Mouse (Mus musculus): ENCODE results near the gene Kncn. TPM values are rescaled to one million over a fixed set of nuclear protein-coding genes. Genes with fewer than 3 reads are reported as not detected.
A peak's percentile ranks its signal among the peaks of the same experiment; 100 is the strongest.

Kncn gene
- polyA plus RNA-seq, 1 experiment from 2014 or later: 0.13 TPM

- H3K36me3 ChIP-seq (replicated peaks; ENCODE audit: control insufficient read depth, insufficient read depth): no peaks in the 10 kb centered on the region
- 12% methylated on average over 7 of the region's 7 CpGs for WGBS
- H3K4me3 ChIP-seq (replicated peaks; ENCODE audit: low read length): no peak overlapping the region
- no peak overlapping the region for H3K27ac ChIP-seq
- no peaks in the 10 kb centered on the region for H3K9me3 ChIP-seq (ENCODE audit: control insufficient read depth, low read length)
- no peak overlapping the region for H3K4me2 ChIP-seq (replicated peaks)
- H3K4me1 ChIP-seq (replicated peaks; ENCODE audit: control insufficient read depth, insufficient read depth, low read length): peaks cover 13% of the 10 kb centered on the region; the same call in 1 of the 2 replicates
- H3K27me3 ChIP-seq (ENCODE audit: control insufficient read depth, insufficient read depth, low read length): peaks cover 53% of the 10 kb centered on the region
- H3K9ac ChIP-seq: no peak overlapping the region
- peak; percentile 54; the same call in 1 of the 2 replicates for ATAC-seq (ENCODE audit: low FRiP score)
- DNase-seq (ENCODE audit: low spot score): no peak
Measured at GRCm38 (mm10) chr4:115908641-115909040, 24.4 kb downstream of the Kncn start.

- H3K27ac ChIP-seq: no peak overlapping the region
- 7% methylated on average over 4 of the region's 4 CpGs for WGBS
- no peak overlapping the region for H3K4me3 ChIP-seq (replicated peaks; ENCODE audit: low read length)
- DNase-seq (ENCODE audit: low spot score) (no peak), ATAC-seq (ENCODE audit: low FRiP score) (no peak)
- H3K9me3 ChIP-seq (ENCODE audit: control insufficient read depth, low read length): no peaks in the 10 kb centered on the region
- no peaks in the 10 kb centered on the region for H3K36me3 ChIP-seq (replicated peaks; ENCODE audit: control insufficient read depth, insufficient read depth)
- H3K4me2 ChIP-seq (replicated peaks): no peak overlapping the region
- no peak overlapping the region for H3K9ac ChIP-seq
- H3K4me1 ChIP-seq (replicated peaks; ENCODE audit: control insufficient read depth, insufficient read depth, low read length): no peaks in the 10 kb centered on the region
- H3K27me3 ChIP-seq (ENCODE audit: control insufficient read depth, insufficient read depth, low read length): peaks cover 38% of the 10 kb centered on the region
Measured at GRCm38 (mm10) chr4:115911586-115911985, 27.4 kb downstream of the Kncn start.

GRCm38 (mm10) chr4:115919911-115920310 lies 35.7 kb downstream of the Kncn start:
- WGBS: 73% methylated on average over 16 of the region's 16 CpGs
- Histone ChIP-seq H3K9me3 (ENCODE audit: control insufficient read depth, low read length) (no peaks in the 10 kb centered on the region), H3K27me3 (ENCODE audit: control insufficient read depth, insufficient read depth, low read length) (peaks cover 18% of the 10 kb centered on the region), H3K9ac (no peak overlapping the region), H3K27ac (no peak overlapping the region), H3K36me3 (replicated peaks; ENCODE audit: control insufficient read depth, insufficient read depth) (no peaks in the 10 kb centered on the region), H3K4me1 (replicated peaks; ENCODE audit: control insufficient read depth, insufficient read depth, low read length) (no peaks in the 10 kb centered on the region), H3K4me3 (replicated peaks; ENCODE audit: low read length) (no peak overlapping the region), H3K4me2 (replicated peaks) (no peak overlapping the region)
- DNase-seq (ENCODE audit: low spot score) (no peak), ATAC-seq (ENCODE audit: low FRiP score) (no peak)

- Histone ChIP-seq H3K4me2 (replicated peaks) (no peak overlapping the region), H3K4me3 (replicated peaks; ENCODE audit: low read length) (no peak overlapping the region), H3K9me3 (ENCODE audit: control insufficient read depth, low read length) (no peaks in the 10 kb centered on the region), H3K36me3 (replicated peaks; ENCODE audit: control insufficient read depth, insufficient read depth) (no peaks in the 10 kb centered on the region), H3K27me3 (ENCODE audit: control insufficient read depth, insufficient read depth, low read length) (peaks cover 16% of the 10 kb centered on the region), H3K9ac (no peak overlapping the region), H3K4me1 (replicated peaks; ENCODE audit: control insufficient read depth, insufficient read depth, low read length) (no peaks in the 10 kb centered on the region), H3K27ac (no peak overlapping the region)
- ATAC-seq (ENCODE audit: low FRiP score) (no peak), DNase-seq (ENCODE audit: low spot score) (no peak)
- 90% methylated on average over 5 of the region's 5 CpGs for WGBS
Measured at GRCm38 (mm10) chr4:115922688-115923087, 38.5 kb downstream of the Kncn start.

GRCm38 (mm10) chr4:115923262-115923880 lies 39.2 kb downstream of the Kncn start:
- DNase-seq (ENCODE audit: low spot score) (no peak), ATAC-seq (ENCODE audit: low FRiP score) (no peak)
- Histone ChIP-seq H3K4me1 (replicated peaks; ENCODE audit: control insufficient read depth, insufficient read depth, low read length) (no peaks in the 10 kb centered on the region), H3K36me3 (replicated peaks; ENCODE audit: control insufficient read depth, insufficient read depth) (no peaks in the 10 kb centered on the region), H3K4me2 (replicated peaks) (no peak overlapping the region), H3K27me3 (ENCODE audit: control insufficient read depth, insufficient read depth, low read length) (peaks cover 16% of the 10 kb centered on the region; the same call in 1 of the 2 replicates), H3K4me3 (replicated peaks; ENCODE audit: low read length) (no peak overlapping the region), H3K9me3 (ENCODE audit: control insufficient read depth, low read length) (no peaks in the 10 kb centered on the region), H3K27ac (no peak overlapping the region), H3K9ac (no peak overlapping the region)
- WGBS: 63% methylated on average over 16 of the region's 16 CpGs

GRCm38 (mm10) chr4:115927637-115928036 lies 43.4 kb downstream of the Kncn start:
- Histone ChIP-seq H3K4me2 (replicated peaks) (no peak overlapping the region), H3K4me1 (replicated peaks; ENCODE audit: control insufficient read depth, insufficient read depth, low read length) (peaks cover 5% of the 10 kb centered on the region; the same call in 1 of the 2 replicates), H3K27ac (no peak overlapping the region), H3K9ac (no peak overlapping the region), H3K27me3 (ENCODE audit: control insufficient read depth, insufficient read depth, low read length) (peaks cover 52% of the 10 kb centered on the region), H3K4me3 (replicated peaks; ENCODE audit: low read length) (no peak overlapping the region), H3K36me3 (replicated peaks; ENCODE audit: control insufficient read depth, insufficient read depth) (no peaks in the 10 kb centered on the region), H3K9me3 (ENCODE audit: control insufficient read depth, low read length) (no peaks in the 10 kb centered on the region)
- ATAC-seq (ENCODE audit: low FRiP score): no peak
- WGBS: 73% methylated on average over 7 of the region's 7 CpGs
- no peak for DNase-seq (ENCODE audit: low spot score)

GRCm38 (mm10) chr4:115931556-115932088 lies 47.4 kb downstream of the Kncn start:
- Histone ChIP-seq H3K27ac (no peak overlapping the region), H3K4me3 (replicated peaks; ENCODE audit: low read length) (no peak overlapping the region), H3K4me2 (replicated peaks) (no peak overlapping the region), H3K36me3 (replicated peaks; ENCODE audit: control insufficient read depth, insufficient read depth) (no peaks in the 10 kb centered on the region), H3K9me3 (ENCODE audit: control insufficient read depth, low read length) (no peaks in the 10 kb centered on the region), H3K27me3 (ENCODE audit: control insufficient read depth, insufficient read depth, low read length) (peaks cover 81% of the 10 kb centered on the region), H3K9ac (no peak overlapping the region), H3K4me1 (replicated peaks; ENCODE audit: control insufficient read depth, insufficient read depth, low read length) (peaks cover 5% of the 10 kb centered on the region; the same call in 1 of the 2 replicates)
- 43% methylated on average over 13 of the region's 13 CpGs for WGBS
- no peak for DNase-seq (ENCODE audit: low spot score)
- 0 out of 2 replicates have a peak, but pooled peaks have one; percentile 22 for ATAC-seq (ENCODE audit: low FRiP score)

GRCm38 (mm10) chr4:115935835-115936581 lies 51.8 kb downstream of the Kncn start:
- Histone ChIP-seq H3K27ac (no peak overlapping the region), H3K4me1 (replicated peaks; ENCODE audit: control insufficient read depth, insufficient read depth, low read length) (peaks cover 13% of the 10 kb centered on the region; the same call in 1 of the 2 replicates), H3K4me3 (replicated peaks; ENCODE audit: low read length) (peak overlapping the region; percentile 2; the same call in 1 of the 2 replicates), H3K9me3 (ENCODE audit: control insufficient read depth, low read length) (no peaks in the 10 kb centered on the region), H3K36me3 (replicated peaks; ENCODE audit: control insufficient read depth, insufficient read depth) (no peaks in the 10 kb centered on the region), H3K4me2 (replicated peaks) (peak overlapping the region; percentile 19; the same call in 1 of the 2 replicates), H3K9ac (peak overlapping the region; percentile 18; the same call in 1 of the 2 replicates), H3K27me3 (ENCODE audit: control insufficient read depth, insufficient read depth, low read length) (peaks cover 92% of the 10 kb centered on the region)
- no peak for ATAC-seq (ENCODE audit: low FRiP score)
- DNase-seq (ENCODE audit: low spot score): no peak
- WGBS: 2% methylated on average over 36 of the region's 36 CpGs

- H3K36me3 ChIP-seq (replicated peaks; ENCODE audit: control insufficient read depth, insufficient read depth): no peaks in the 10 kb centered on the region
- H3K4me3 ChIP-seq (replicated peaks; ENCODE audit: low read length): peak overlapping the region; percentile 2; the same call in 1 of the 2 replicates
- peak overlapping the region; percentile 19 for H3K4me2 ChIP-seq (replicated peaks)
- DNase-seq (ENCODE audit: low spot score) (no peak), ATAC-seq (ENCODE audit: low FRiP score) (no peak)
- no peaks in the 10 kb centered on the region for H3K9me3 ChIP-seq (ENCODE audit: control insufficient read depth, low read length)
- H3K9ac ChIP-seq: no peak overlapping the region
- no peak overlapping the region for H3K27ac ChIP-seq
- peaks cover 11% of the 10 kb centered on the region; the same call in 1 of the 2 replicates for H3K4me1 ChIP-seq (replicated peaks; ENCODE audit: control insufficient read depth, insufficient read depth, low read length)
- WGBS: under 1% methylated on average over 20 of the region's 20 CpGs
- H3K27me3 ChIP-seq (ENCODE audit: control insufficient read depth, insufficient read depth, low read length): peaks cover 92% of the 10 kb centered on the region
Measured at GRCm38 (mm10) chr4:115936646-115937045, 52.4 kb downstream of the Kncn start.
